Comparison of ENCODE assay signal across 8 mouse cellular contexts in genomic region chr7:131899356-131899755, GRCm38 (mm10).
DNase-seq lines count a peak whose midpoint lies in the region; ATAC-seq and TF ChIP-seq lines count a peak whose summit lies in the region.
"Had no signal": no experiment of that assay in that cellular context is flagged by ENCODE, and none has a peak within 500 bp of the region (broad histone marks: within the 10 kb centered on the region; RNA-seq: fewer than 3 reads in every experiment).

No protein-coding gene starts in this region.

- peaks cover 5% of the 10 kb centered on the region for H3K9me3 ChIP-seq in CH12.LX (replicated peaks; ENCODE audit: low read length)
- no peaks in the 10 kb centered on the region for H3K9me3 ChIP-seq in lung, embryonic 14.5 days (ENCODE audit: low read depth, low read length)

- H3K36me3 ChIP-seq in CH12.LX (replicated peaks in 1 of 2; ENCODE audit: control insufficient read depth in 1 of 2, insufficient read depth in 1 of 2, low read length in 1 of 2): no peaks in the 10 kb centered on the region
- no peaks in the 10 kb centered on the region for H3K36me3 ChIP-seq in lung, embryonic 14.5 days (ENCODE audit: insufficient read depth)
- H3K36me3 ChIP-seq: heart, embryonic 13.5 days had no signal

- TF ChIP-seq EP300 in CH12.LX (IDR thresholded peaks at IDR 0.05; ENCODE audit: low read length): no peak

- H3K4me3 ChIP-seq in CH12.LX (replicated peaks in 1 of 3; ENCODE audit: low read depth in 2 of 3, low read length in 2 of 3, poor library complexity in 1 of 3): no peak overlapping the region
- no peak overlapping the region for H3K4me3 ChIP-seq in lung, embryonic 14.5 days (ENCODE audit: low read depth, low read length)
- H3K4me3 ChIP-seq: heart, embryonic 13.5 days had no signal

- in situ Hi-C loops in CH12.LX (cut with MboI; ENCODE audit: low pct_ligation_motif_present, low pct_unique_long_range_greater_than_20kb, low sequenced_read_pairs): loop anchor here (10.0 to 25.0 kb wide), 2 partner anchors 315 to 638 kb away; no protein-coding TSS in a partner anchor

- dilution Hi-C loops in CH12.LX (cut with MboI; ENCODE audit: extremely low pct_ligation_motif_present, extremely low pct_unique_long_range_greater_than_20kb, low sequenced_read_pairs): no loop called here

- no peaks in the 10 kb centered on the region for H3K79me2 ChIP-seq in CH12.LX (replicated peaks; ENCODE audit: control insufficient read depth, extremely low read depth, insufficient read depth, poor library complexity, severe bottlenecking)

- WGBS in lung, embryonic 14.5 days: 2% methylated on average over 2 of the region's 2 CpGs

- no peak overlapping the region for H3K9ac ChIP-seq in CH12.LX (ENCODE audit: insufficient read depth, low read depth)
- H3K9ac ChIP-seq in lung, embryonic 14.5 days: no peak overlapping the region
- H3K9ac ChIP-seq: heart, embryonic 13.5 days had no signal

- peak in 1 of 2 experiments; percentile 70; a peak in 2 of 4 replicates for TF ChIP-seq CTCF in CH12.LX (conservative IDR thresholded peaks at IDR 0.05 in 1 of 2, IDR thresholded peaks at IDR 0.05 in 1 of 2; ENCODE audit: low read depth in 2 of 2, low read length in 2 of 2)
- peak; percentile 72 for TF ChIP-seq CTCF in lung, embryonic 14.5 days (IDR thresholded peaks at IDR 0.05; ENCODE audit: low read depth)

- H3K4me1 ChIP-seq in CH12.LX (ENCODE audit: control insufficient read depth in 1 of 2, insufficient read depth in 2 of 2): no peaks in the 10 kb centered on the region
- H3K4me1 ChIP-seq in lung, embryonic 14.5 days (ENCODE audit: insufficient read depth): no peaks in the 10 kb centered on the region
- H3K4me1 ChIP-seq: heart, embryonic 13.5 days had no signal

- no peak overlapping the region for H3K4me2 ChIP-seq in CH12.LX (ENCODE audit: insufficient read depth, low read depth, poor library complexity, severe bottlenecking)
- H3K4me2 ChIP-seq in lung, embryonic 14.5 days: no peak overlapping the region
- H3K4me2 ChIP-seq: heart, embryonic 13.5 days had no signal

- peaks cover 68% of the 10 kb centered on the region for H3K27me3 ChIP-seq in CH12.LX (replicated peaks)
- H3K27me3 ChIP-seq in lung, embryonic 14.5 days (ENCODE audit: insufficient read depth, low read length): no peaks in the 10 kb centered on the region

- no peak for ATAC-seq in lung, embryonic 14.5 days (ENCODE audit: insufficient read depth)

- peak; percentile 53 for DNase-seq in 416B (ENCODE audit: low read depth)
- DNase-seq in CH12.LX (ENCODE audit: extremely low read depth): peak; percentile 40
- DNase-seq in cerebellum, adult 8-10 months: peak; percentile 56
- peak; percentile 44 to 69 for DNase-seq in frontal cortex, postnatal 25 days (ENCODE audit: low spot score in 2 of 2)
- DNase-seq in kidney, postnatal 36 days: peak; percentile 52 to 77
- DNase-seq in lung, embryonic 14.5 days: peak; percentile 90
- DNase-seq in right cerebral cortex, postnatal 25 days: peak; percentile 70

- peak; percentile 67 for TF ChIP-seq RAD21 in CH12.LX (IDR thresholded peaks at IDR 0.05; ENCODE audit: low read depth, low read length)

- H3K27ac ChIP-seq in CH12.LX (ENCODE audit: insufficient read depth, low read depth): no peak overlapping the region
- no peak overlapping the region for H3K27ac ChIP-seq in lung, embryonic 14.5 days (ENCODE audit: low read depth)
- H3K27ac ChIP-seq: heart, embryonic 13.5 days had no signal

- no peak for TF ChIP-seq POLR2A in CH12.LX (IDR thresholded peaks at IDR 0.05; ENCODE audit: low read depth, low read length)

TF ChIP-seq in CH12.LX, 34 proteins besides CTCF, POLR2A, EP300 and RAD21:
- no peak for TF ChIP-seq MXI1 (IDR thresholded peaks at IDR 0.05; ENCODE audit: low read depth, low read length)
- no peak for TF ChIP-seq MAZ (IDR thresholded peaks at IDR 0.05; ENCODE audit: low read depth, low read length)
- no peak for TF ChIP-seq TCF12 (IDR thresholded peaks at IDR 0.05; ENCODE audit: low read depth, low read length)
- peak; percentile 82 for TF ChIP-seq ZNF384 (IDR thresholded peaks at IDR 0.05; ENCODE audit: low read depth, low read length)
- TF ChIP-seq SMC3 (IDR thresholded peaks at IDR 0.05; ENCODE audit: low read depth, low read length): peak; percentile 61
- no peak for TF ChIP-seq MEF2A (IDR thresholded peaks at IDR 0.05; ENCODE audit: borderline replicate concordance, low read depth, low read length)

Comparison
In these comparisons a context has a peak if more than half of its experiments do, and no peak if none do; other contexts are left out.
1. DNase-seq: peak in every context shown above with its lines; median percentile 90 in lung, embryonic 14.5 days; 70 in right cerebral cortex, postnatal 25 days; 64 in kidney, postnatal 36 days; 56 in frontal cortex, postnatal 25 days; 56 in cerebellum, adult 8-10 months; 53 in 416B; 40 in CH12.LX.